Mouse (Mus musculus): ENCODE measurements at regions not wholly inside any gene's neighbourhood (a gene's known extent, or its start where the extent isn't known, plus 50 kb on each side); places are given as distances from the start of the nearest gene placed in this dataset.

DNA sequence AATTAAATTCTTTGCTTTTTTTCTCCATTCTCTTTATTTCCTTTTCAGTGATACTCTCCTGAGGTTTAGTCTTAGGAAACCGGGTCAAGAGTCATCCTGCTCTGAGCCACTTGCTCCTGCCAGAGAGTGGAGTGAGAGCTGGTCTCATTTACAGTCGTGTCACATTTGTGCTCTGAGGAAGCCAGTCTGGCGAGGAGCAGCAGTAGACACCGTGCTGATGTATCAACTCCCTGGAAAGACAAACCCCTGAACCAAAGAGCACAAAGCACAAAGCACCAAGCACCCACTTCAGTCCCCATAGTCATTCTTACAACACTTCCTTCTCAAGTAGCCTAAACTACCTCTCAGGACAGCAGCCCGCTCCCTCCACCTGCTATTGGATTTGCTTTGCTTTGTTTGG lies 390.7 kb downstream of the Wdr11 start:
- no peak overlapping the region for H3K4me3 ChIP-seq (ENCODE audit: low read depth, low read length)
- H3K27me3 ChIP-seq (ENCODE audit: control insufficient read depth, insufficient read depth, low read length), result no peaks in the 10 kb centered on the region
- no peak overlapping the region for H3K4me2 ChIP-seq (ENCODE audit: low read depth)
- H3K9ac ChIP-seq (ENCODE audit: low read length), result no peak overlapping the region
- H3K27ac ChIP-seq (ENCODE audit: low read depth, low read length), result no peak overlapping the region
- no peaks in the 10 kb centered on the region for H3K36me3 ChIP-seq (ENCODE audit: control insufficient read depth, insufficient read depth, low read length)
- H3K9me3 ChIP-seq (ENCODE audit: control insufficient read depth, low read length), result no peaks in the 10 kb centered on the region
- H3K4me1 ChIP-seq (ENCODE audit: control insufficient read depth, insufficient read depth, low read length), result no peaks in the 10 kb centered on the region; the same call in 1 of the 2 replicates
- ATAC-seq (ENCODE audit: insufficient read depth, low FRiP score, low TSS enrichment) (no peak), DNase-seq (ENCODE audit: low spot score) (no peak)
- 67% methylated on average over 5 of the region's 5 CpGs for WGBS

DNA sequence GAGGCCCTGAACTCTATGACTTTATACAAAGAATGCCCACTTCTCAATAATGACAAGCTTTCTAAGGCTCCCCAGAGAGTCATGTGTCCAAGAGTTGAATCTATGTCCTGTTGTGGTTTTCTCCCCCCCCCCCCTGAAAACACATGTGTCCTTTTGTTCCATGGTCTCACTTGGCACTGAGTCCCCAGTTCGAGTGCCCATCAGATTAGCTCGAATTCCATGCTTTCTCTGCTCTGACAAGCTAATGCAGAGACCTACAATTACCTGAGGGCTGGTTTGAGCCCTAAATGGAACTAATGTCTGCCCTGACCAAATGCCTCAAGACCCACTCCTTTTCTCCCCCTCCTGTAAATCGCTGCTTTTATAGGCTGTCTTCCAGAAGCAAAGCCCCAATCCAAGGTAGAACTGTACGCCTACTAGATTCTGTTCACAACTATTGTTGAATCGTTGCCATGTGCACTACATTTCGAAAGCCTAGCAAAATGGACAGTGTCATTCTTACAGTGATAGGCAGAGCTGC lies 392.0 kb downstream of the Wdr11 start:
- H3K27ac ChIP-seq (ENCODE audit: low read depth, low read length), result no peak overlapping the region
- H3K4me1 ChIP-seq (ENCODE audit: control insufficient read depth, insufficient read depth, low read length), result no peaks in the 10 kb centered on the region; the same call in 1 of the 2 replicates
- H3K9me3 ChIP-seq (ENCODE audit: control insufficient read depth, low read length), result no peaks in the 10 kb centered on the region
- no peaks in the 10 kb centered on the region for H3K27me3 ChIP-seq (ENCODE audit: control insufficient read depth, insufficient read depth, low read length)
- H3K4me2 ChIP-seq (ENCODE audit: low read depth), result no peak overlapping the region
- DNase-seq (ENCODE audit: low spot score) (no peak), ATAC-seq (ENCODE audit: insufficient read depth, low FRiP score, low TSS enrichment) (no peak)
- H3K36me3 ChIP-seq (ENCODE audit: control insufficient read depth, insufficient read depth, low read length), result no peaks in the 10 kb centered on the region
- no peak overlapping the region for H3K9ac ChIP-seq (ENCODE audit: low read length)
- WGBS, result 87% methylated on average over 6 of the region's 6 CpGs
- H3K4me3 ChIP-seq (ENCODE audit: low read depth, low read length), result no peak overlapping the region

DNA sequence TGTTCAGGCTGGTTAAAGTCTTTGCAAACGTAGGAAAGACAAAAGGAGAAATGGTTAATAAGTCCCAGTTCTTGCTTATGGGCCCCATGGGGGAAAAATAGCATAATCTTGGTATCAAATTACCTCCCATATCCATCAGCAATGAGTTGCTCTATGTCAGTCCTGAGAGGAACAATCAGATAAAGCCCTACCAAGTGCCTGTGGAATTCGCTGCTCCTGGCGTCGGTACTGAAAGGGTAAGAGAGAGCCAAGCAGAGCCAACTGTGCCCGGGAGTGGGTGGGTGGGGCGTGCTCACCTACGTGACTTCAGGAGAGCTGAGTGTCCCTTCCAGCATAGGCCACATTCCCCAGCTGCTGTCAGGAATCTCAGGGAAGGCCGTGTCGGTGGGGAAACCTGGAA lies 392.7 kb downstream of the Wdr11 start:
- Histone ChIP-seq H3K4me3 (ENCODE audit: low read depth, low read length) (no peak overlapping the region), H3K9me3 (ENCODE audit: control insufficient read depth, low read length) (no peaks in the 10 kb centered on the region), H3K27me3 (ENCODE audit: control insufficient read depth, insufficient read depth, low read length) (no peaks in the 10 kb centered on the region), H3K4me1 (ENCODE audit: control insufficient read depth, insufficient read depth, low read length) (no peaks in the 10 kb centered on the region; the same call in 1 of the 2 replicates), H3K36me3 (ENCODE audit: control insufficient read depth, insufficient read depth, low read length) (no peaks in the 10 kb centered on the region), H3K27ac (ENCODE audit: low read depth, low read length) (no peak overlapping the region), H3K4me2 (ENCODE audit: low read depth) (no peak overlapping the region), H3K9ac (ENCODE audit: low read length) (no peak overlapping the region)
- 75% methylated on average over 9 of the region's 9 CpGs for WGBS
- no peak for DNase-seq (ENCODE audit: low spot score)
- ATAC-seq (ENCODE audit: insufficient read depth, low FRiP score, low TSS enrichment), result no peak

DNA sequence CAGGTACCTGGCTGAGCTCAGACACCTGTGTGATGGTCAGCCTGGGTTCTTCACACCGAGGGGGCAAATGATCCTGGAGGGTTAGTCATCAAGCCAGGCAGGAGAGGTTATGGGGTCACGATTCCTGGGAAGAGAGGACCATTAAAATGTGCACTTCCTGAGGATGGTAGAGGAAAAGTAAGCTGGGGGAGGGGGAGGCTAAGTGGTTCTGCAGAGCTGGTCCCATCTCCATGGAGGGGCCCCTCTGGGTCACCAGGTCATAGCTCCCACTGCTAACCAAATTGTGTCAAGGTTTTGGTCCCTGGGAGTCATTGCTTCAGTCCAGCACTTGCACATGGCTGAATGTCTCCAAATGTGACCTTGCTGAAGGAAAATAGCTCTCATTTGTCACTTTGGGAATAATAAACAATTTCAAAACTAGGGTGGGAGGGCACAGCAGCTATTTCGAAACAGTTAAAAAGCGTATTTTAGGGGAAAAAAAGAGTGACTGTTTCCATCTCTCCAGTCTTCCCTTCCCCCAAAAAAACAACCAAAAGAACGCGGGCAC lies 395.5 kb downstream of the Wdr11 start:
- DNase-seq (ENCODE audit: low spot score) (no peak), ATAC-seq (ENCODE audit: insufficient read depth, low FRiP score, low TSS enrichment) (no peak)
- Histone ChIP-seq H3K27ac (ENCODE audit: low read depth, low read length) (no peak overlapping the region), H3K9me3 (ENCODE audit: control insufficient read depth, low read length) (no peaks in the 10 kb centered on the region), H3K4me2 (ENCODE audit: low read depth) (no peak overlapping the region), H3K4me3 (ENCODE audit: low read depth, low read length) (no peak overlapping the region), H3K4me1 (ENCODE audit: control insufficient read depth, insufficient read depth, low read length) (no peaks in the 10 kb centered on the region; the same call in 1 of the 2 replicates), H3K27me3 (ENCODE audit: control insufficient read depth, insufficient read depth, low read length) (no peaks in the 10 kb centered on the region), H3K9ac (ENCODE audit: low read length) (no peak overlapping the region), H3K36me3 (ENCODE audit: control insufficient read depth, insufficient read depth, low read length) (no peaks in the 10 kb centered on the region)
- WGBS, result 51% methylated on average over 6 of the region's 6 CpGs

DNA sequence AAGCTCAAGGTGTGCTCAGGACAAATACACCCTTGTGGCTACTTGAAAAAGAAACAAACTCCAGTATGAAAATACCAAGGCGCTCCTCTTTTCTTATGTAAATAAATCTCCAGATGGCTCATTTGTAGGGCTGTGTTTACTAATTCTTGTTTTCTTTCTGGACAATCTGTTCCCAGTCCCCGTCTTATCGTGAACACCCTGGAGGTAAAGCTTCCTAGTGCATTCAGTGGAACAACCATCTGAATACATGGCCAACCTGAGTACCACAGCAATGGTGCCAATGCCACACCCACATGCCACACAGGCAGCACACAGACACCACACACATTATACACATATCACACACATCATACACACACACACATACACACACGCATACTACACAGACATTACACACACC lies 396.1 kb downstream of the Wdr11 start:
- no peaks in the 10 kb centered on the region for H3K9me3 ChIP-seq (ENCODE audit: control insufficient read depth, low read length)
- H3K9ac ChIP-seq (ENCODE audit: low read length), result no peak overlapping the region
- DNase-seq (ENCODE audit: low spot score) (no peak), ATAC-seq (ENCODE audit: insufficient read depth, low FRiP score, low TSS enrichment) (no peak)
- WGBS, result 50% methylated on average over 4 of the region's 4 CpGs
- H3K4me2 ChIP-seq (ENCODE audit: low read depth), result no peak overlapping the region
- H3K4me3 ChIP-seq (ENCODE audit: low read depth, low read length), result no peak overlapping the region
- H3K36me3 ChIP-seq (ENCODE audit: control insufficient read depth, insufficient read depth, low read length), result no peaks in the 10 kb centered on the region
- H3K27me3 ChIP-seq (ENCODE audit: control insufficient read depth, insufficient read depth, low read length), result no peaks in the 10 kb centered on the region
- H3K4me1 ChIP-seq (ENCODE audit: control insufficient read depth, insufficient read depth, low read length), result no peaks in the 10 kb centered on the region; the same call in 1 of the 2 replicates
- no peak overlapping the region for H3K27ac ChIP-seq (ENCODE audit: low read depth, low read length)

DNA sequence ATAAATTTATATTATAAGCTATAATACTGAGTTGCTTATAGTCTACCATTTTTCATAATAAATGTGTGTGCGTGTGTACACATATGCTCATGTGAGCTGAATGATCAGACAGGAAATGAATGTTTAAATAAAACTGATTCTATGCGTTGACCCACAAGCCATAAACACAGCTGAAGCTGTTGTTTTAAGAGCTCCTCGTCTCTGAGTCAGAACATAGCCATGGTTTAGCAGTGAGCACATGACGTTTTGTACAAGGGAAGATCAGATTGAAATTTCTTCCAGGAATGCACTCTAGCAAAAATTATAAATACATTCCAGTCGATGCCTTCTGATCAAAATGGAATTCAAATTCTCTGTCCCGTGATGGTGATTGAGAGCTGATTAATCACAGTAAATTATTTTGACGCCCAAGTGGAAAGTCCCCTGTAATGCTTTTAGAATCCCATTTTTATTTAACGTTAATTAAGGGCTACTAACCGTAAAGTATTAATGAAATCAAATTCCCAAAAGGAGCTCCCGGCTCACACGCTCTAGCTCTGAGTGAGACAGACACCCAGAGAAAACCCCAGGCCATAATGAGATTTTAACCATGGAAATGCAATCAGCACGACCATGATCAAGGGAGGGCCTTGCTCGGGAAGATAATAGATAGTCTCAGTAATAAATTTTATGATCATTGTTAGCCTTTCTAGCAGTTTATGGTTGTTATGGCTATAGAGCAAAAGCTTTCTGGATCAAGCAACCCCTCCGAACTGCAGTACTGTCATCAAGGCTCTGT lies 402.0 kb downstream of the Wdr11 start:
- ATAC-seq (ENCODE audit: insufficient read depth, low FRiP score, low TSS enrichment), result no peak
- no peaks in the 10 kb centered on the region for H3K4me1 ChIP-seq (ENCODE audit: control insufficient read depth, insufficient read depth, low read length)
- H3K4me2 ChIP-seq (ENCODE audit: low read depth), result no peak overlapping the region

DNA sequence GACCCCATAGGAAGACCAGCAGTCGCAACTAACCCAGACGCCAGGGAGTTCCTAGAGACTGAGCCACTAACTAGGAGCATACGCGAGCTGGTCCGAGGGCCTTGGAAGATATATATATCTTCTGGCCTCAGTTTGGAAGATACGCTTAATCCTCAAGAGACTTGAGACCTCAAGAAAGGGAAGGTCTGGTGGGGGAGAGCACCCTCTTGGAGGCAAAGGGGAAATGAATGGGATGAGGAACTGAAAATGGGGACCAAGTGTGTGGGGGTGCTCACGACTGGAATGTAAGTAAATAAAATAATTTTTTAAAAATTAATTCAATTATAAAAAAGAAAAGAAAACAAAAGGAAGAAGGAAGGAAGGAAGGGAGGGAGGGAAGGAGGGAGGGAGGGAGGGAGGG lies 403.9 kb downstream of the Wdr11 start:
- ATAC-seq (ENCODE audit: insufficient read depth, low FRiP score, low TSS enrichment) (no peak), DNase-seq (ENCODE audit: low spot score) (no peak)
- H3K4me3 ChIP-seq (ENCODE audit: low read depth, low read length), result no peak overlapping the region
- H3K9ac ChIP-seq (ENCODE audit: low read length), result no peak overlapping the region
- H3K36me3 ChIP-seq (ENCODE audit: control insufficient read depth, insufficient read depth, low read length), result no peaks in the 10 kb centered on the region
- H3K4me1 ChIP-seq (ENCODE audit: control insufficient read depth, insufficient read depth, low read length), result no peaks in the 10 kb centered on the region
- H3K4me2 ChIP-seq (ENCODE audit: low read depth), result no peak overlapping the region
- H3K27ac ChIP-seq (ENCODE audit: low read depth, low read length), result no peak overlapping the region
- no peaks in the 10 kb centered on the region for H3K9me3 ChIP-seq (ENCODE audit: control insufficient read depth, low read length)
- no peaks in the 10 kb centered on the region for H3K27me3 ChIP-seq (ENCODE audit: control insufficient read depth, insufficient read depth, low read length)
- 89% methylated on average over 7 of the region's 7 CpGs for WGBS

More for the DNA sequence above, 402.0 kb downstream of the Wdr11 start:
- Histone ChIP-seq H3K9me3 (ENCODE audit: control insufficient read depth, low read length) (no peaks in the 10 kb centered on the region), H3K9ac (ENCODE audit: low read length) (no peak overlapping the region), H3K27me3 (ENCODE audit: control insufficient read depth, insufficient read depth, low read length) (no peaks in the 10 kb centered on the region), H3K36me3 (ENCODE audit: control insufficient read depth, insufficient read depth, low read length) (no peaks in the 10 kb centered on the region), H3K27ac (ENCODE audit: low read depth, low read length) (no peak overlapping the region), H3K4me3 (ENCODE audit: low read depth, low read length) (no peak overlapping the region)
- 53% methylated on average over 14 of the region's 14 CpGs for WGBS
- DNase-seq (ENCODE audit: low spot score), result no peak

DNA sequence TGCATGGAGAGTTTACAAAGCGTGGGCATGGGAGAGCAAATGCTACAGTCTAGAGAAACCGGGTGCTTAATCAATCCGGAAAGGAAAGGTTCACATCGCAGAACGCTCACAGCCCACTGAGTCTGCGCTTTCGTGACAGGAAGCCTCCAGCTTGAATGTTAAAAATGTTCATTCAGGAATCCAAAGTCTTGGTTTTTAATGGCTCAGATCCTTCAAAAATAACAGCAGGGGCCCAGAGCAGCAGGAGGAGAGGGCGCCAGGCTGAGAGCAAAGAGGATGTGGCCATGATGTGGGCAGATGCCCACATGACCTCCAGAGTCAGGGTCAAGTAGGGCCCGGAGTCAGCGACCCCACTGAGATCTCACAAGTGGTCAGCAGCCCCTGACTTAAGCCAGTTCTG lies 409.4 kb downstream of the Wdr11 start:
- H3K4me2 ChIP-seq (ENCODE audit: low read depth), result no peak overlapping the region
- H3K27me3 ChIP-seq (ENCODE audit: control insufficient read depth, insufficient read depth, low read length), result no peaks in the 10 kb centered on the region
- no peaks in the 10 kb centered on the region for H3K36me3 ChIP-seq (ENCODE audit: control insufficient read depth, insufficient read depth, low read length)
- WGBS, result 49% methylated on average over 10 of the region's 10 CpGs
- H3K4me1 ChIP-seq (ENCODE audit: control insufficient read depth, insufficient read depth, low read length), result peaks cover 4% of the 10 kb centered on the region; the same call in 1 of the 2 replicates
- no peak overlapping the region for H3K27ac ChIP-seq (ENCODE audit: low read depth, low read length)
- DNase-seq (ENCODE audit: low spot score) (no peak), ATAC-seq (ENCODE audit: insufficient read depth, low FRiP score, low TSS enrichment) (no peak)
- no peaks in the 10 kb centered on the region for H3K9me3 ChIP-seq (ENCODE audit: control insufficient read depth, low read length)
- H3K9ac ChIP-seq (ENCODE audit: low read length), result no peak overlapping the region
- H3K4me3 ChIP-seq (ENCODE audit: low read depth, low read length), result no peak overlapping the region

DNA sequence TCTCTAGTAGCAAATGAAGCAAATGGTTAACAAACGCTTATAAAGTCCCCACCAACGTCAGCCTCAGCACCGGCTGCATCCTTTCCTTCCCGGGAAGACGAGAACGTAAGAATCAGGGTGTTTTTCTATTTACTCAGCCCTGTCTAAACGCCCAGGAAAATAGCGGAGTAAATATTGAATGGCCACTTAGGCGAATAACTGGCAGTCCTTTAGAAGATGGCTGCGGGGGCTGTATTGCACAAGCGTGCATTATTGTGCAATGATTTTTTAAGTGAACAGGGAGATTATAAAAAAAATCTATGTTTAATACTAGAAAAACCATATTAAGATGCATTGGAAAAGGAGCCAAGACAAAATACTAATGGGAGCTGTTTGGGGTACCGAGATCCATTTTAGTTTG lies 410.3 kb downstream of the Wdr11 start:
- no peaks in the 10 kb centered on the region for H3K9me3 ChIP-seq (ENCODE audit: control insufficient read depth, low read length)
- H3K27ac ChIP-seq (ENCODE audit: low read depth, low read length), result no peak overlapping the region
- no peak overlapping the region for H3K4me2 ChIP-seq (ENCODE audit: low read depth)
- 67% methylated on average over 12 of the region's 12 CpGs for WGBS
- DNase-seq (ENCODE audit: low spot score), result no peak
- no peak for ATAC-seq (ENCODE audit: insufficient read depth, low FRiP score, low TSS enrichment)
- H3K27me3 ChIP-seq (ENCODE audit: control insufficient read depth, insufficient read depth, low read length), result no peaks in the 10 kb centered on the region
- no peak overlapping the region for H3K9ac ChIP-seq (ENCODE audit: low read length)
- no peaks in the 10 kb centered on the region for H3K36me3 ChIP-seq (ENCODE audit: control insufficient read depth, insufficient read depth, low read length)
- peaks cover 4% of the 10 kb centered on the region; the same call in 1 of the 2 replicates for H3K4me1 ChIP-seq (ENCODE audit: control insufficient read depth, insufficient read depth, low read length)
- no peak overlapping the region for H3K4me3 ChIP-seq (ENCODE audit: low read depth, low read length)
